Mouse (Mus musculus): ENCODE results near the gene Rad51c. TPM values are rescaled to one million over a fixed set of nuclear protein-coding genes. Genes with fewer than 3 reads are reported as not detected.
"Not testable (repeated sequence)": the region's sequence is repeated elsewhere in the genome, so short reads cannot be mapped to it uniquely, and the experiment has no call there.

Gene Rad51c
- polyA plus RNA-seq (2011; ENCODE audit: insufficient read depth, insufficient read length, low read depth, missing spikeins) = 30.9 and 31.0 TPM in 2 replicates

- Histone ChIP-seq H3K9me3 (replicated peaks; ENCODE audit: control insufficient read depth, insufficient read depth, low read length, poor library complexity, severe bottlenecking) (no peaks in the 10 kb centered on the region), H3K27me3 (ENCODE audit: control insufficient read depth, insufficient read depth, low read length, poor library complexity, severe bottlenecking) (no peaks in the 10 kb centered on the region), H3K4me1 (ENCODE audit: control insufficient read depth, insufficient read depth, low read length) (no peaks in the 10 kb centered on the region), H3K9ac (ENCODE audit: low read depth, poor library complexity, severe bottlenecking) (peak within 1 kb of the TSS; percentile 95), H3K27ac (ENCODE audit: insufficient read depth, low read length) (peak within 1 kb of the TSS; percentile 93), H3K36me3 (ENCODE audit: control insufficient read depth, insufficient read depth, low read length, poor library complexity, severe bottlenecking) (no peaks in the 10 kb centered on the region), H3K4me3 (ENCODE audit: low read depth, low read length) (peak within 1 kb of the TSS; percentile 95)
- TF ChIP-seq POLR2A (IDR thresholded peaks at IDR 0.05; ENCODE audit: insufficient read depth, low read length) (peak; percentile 31), CTCF (IDR thresholded peaks at IDR 0.05; ENCODE audit: low read depth, low read length) (no peak)
Measured at GRCm38 (mm10) chr11:87404876-87405275, at the start of gene Rad51c, which contains the start of gene Tex14. Gene Rad51c (minus strand): TSS chr11:87404954. Gene Tex14 (plus strand): TSS chr11:87405065.

GRCm38 (mm10) chr11:87454035-87454690 is 49.4 kb upstream of the Rad51c start:
- H3K36me3 ChIP-seq (ENCODE audit: control insufficient read depth, insufficient read depth, low read length, poor library complexity, severe bottlenecking) = no peaks in the 10 kb centered on the region
- no peak overlapping the region for H3K4me3 ChIP-seq (ENCODE audit: low read depth, low read length)
- no peaks in the 10 kb centered on the region for H3K9me3 ChIP-seq (replicated peaks; ENCODE audit: control insufficient read depth, insufficient read depth, low read length, poor library complexity, severe bottlenecking)
- no peaks in the 10 kb centered on the region for H3K4me1 ChIP-seq (ENCODE audit: control insufficient read depth, insufficient read depth, low read length)
- no peak for TF ChIP-seq CTCF (IDR thresholded peaks at IDR 0.05; ENCODE audit: low read depth, low read length)
- TF ChIP-seq POLR2A (IDR thresholded peaks at IDR 0.05; ENCODE audit: insufficient read depth, low read length) = no peak
- no peak for TF ChIP-seq EP300 (IDR thresholded peaks at IDR 0.05; ENCODE audit: insufficient read depth, low read depth, low read length)
- peak overlapping the region; percentile 95 for H3K27ac ChIP-seq (ENCODE audit: insufficient read depth, low read length)
- no peak overlapping the region for H3K9ac ChIP-seq (ENCODE audit: low read depth, poor library complexity, severe bottlenecking)
- H3K27me3 ChIP-seq (ENCODE audit: control insufficient read depth, insufficient read depth, low read length, poor library complexity, severe bottlenecking) = no peaks in the 10 kb centered on the region

DNA sequence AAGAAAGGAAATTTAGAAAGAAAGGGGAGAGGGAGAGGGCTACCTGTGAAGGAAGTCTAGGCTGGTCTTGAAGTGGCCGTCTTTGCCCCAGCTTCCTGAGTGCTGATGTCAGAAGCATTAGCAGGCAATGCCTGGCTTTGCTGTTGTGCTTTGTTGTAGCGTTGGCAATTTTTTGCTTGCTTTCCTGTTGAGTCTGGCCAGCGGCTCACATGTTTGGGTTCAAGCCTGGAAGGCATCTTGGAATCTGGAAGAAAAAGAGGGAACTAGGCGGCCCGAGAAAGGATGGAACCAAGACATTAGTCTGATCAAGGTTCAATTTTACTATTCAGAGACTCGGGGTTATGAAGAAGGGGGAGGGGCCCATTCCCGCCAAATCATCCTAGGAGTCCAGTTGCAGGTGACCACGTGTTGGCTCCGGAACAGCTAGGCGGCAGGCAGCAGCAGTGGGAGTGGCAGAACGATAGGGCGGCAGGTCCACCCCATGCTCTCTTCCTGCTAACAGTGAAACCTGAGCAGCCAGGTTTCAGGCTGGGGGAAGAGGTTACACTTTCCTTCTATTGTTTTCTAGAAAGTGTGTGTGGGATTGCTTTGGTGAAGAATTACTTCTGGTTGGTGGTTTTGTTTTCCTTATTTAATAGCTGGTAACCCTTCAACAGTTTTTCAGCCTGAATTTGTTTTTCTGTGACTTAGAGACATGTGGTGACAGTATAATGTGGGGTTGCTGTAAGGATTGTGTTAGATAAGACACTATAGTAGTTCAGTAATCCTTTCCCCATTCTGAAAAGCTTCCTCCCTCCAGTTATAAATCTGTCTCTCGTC is 48.7 kb upstream of the Rad51c start:
- peak overlapping the region; percentile 46 for H3K9ac ChIP-seq (ENCODE audit: low read depth, poor library complexity, severe bottlenecking)

GRCm38 (mm10) chr11:87452779-87453178 is 48.0 kb upstream of the Rad51c start:
- not testable (repeated sequence) for H3K9me3 ChIP-seq (replicated peaks; ENCODE audit: control insufficient read depth, insufficient read depth, low read length, poor library complexity, severe bottlenecking); H3K4me1 ChIP-seq (ENCODE audit: control insufficient read depth, insufficient read depth, low read length); H3K4me3 ChIP-seq (ENCODE audit: low read depth, low read length); H3K27me3 ChIP-seq (ENCODE audit: control insufficient read depth, insufficient read depth, low read length, poor library complexity, severe bottlenecking); H3K36me3 ChIP-seq (ENCODE audit: control insufficient read depth, insufficient read depth, low read length, poor library complexity, severe bottlenecking)
- Histone ChIP-seq H3K9ac (ENCODE audit: low read depth, poor library complexity, severe bottlenecking) (peak overlapping the region; percentile 46), H3K27ac (ENCODE audit: insufficient read depth, low read length) (peak overlapping the region; percentile 83)

More for the DNA sequence above, 48.7 kb upstream of the Rad51c start:
- no peaks in the 10 kb centered on the region for H3K36me3 ChIP-seq (ENCODE audit: control insufficient read depth, insufficient read depth, low read length, poor library complexity, severe bottlenecking)
- H3K4me1 ChIP-seq (ENCODE audit: control insufficient read depth, insufficient read depth, low read length) = no peaks in the 10 kb centered on the region
- no peaks in the 10 kb centered on the region for H3K27me3 ChIP-seq (ENCODE audit: control insufficient read depth, insufficient read depth, low read length, poor library complexity, severe bottlenecking)
- peak overlapping the region; percentile 95 for H3K27ac ChIP-seq (ENCODE audit: insufficient read depth, low read length)
- peak overlapping the region; percentile 31 for H3K4me3 ChIP-seq (ENCODE audit: low read depth, low read length)
- no peak for TF ChIP-seq CTCF (IDR thresholded peaks at IDR 0.05; ENCODE audit: low read depth, low read length)
- peak; percentile 29 for TF ChIP-seq POLR2A (IDR thresholded peaks at IDR 0.05; ENCODE audit: insufficient read depth, low read length)
- TF ChIP-seq EP300 (IDR thresholded peaks at IDR 0.05; ENCODE audit: insufficient read depth, low read depth, low read length) = 0 out of 2 replicates have a peak, but pooled peaks have one; percentile 36
- H3K9me3 ChIP-seq (replicated peaks; ENCODE audit: control insufficient read depth, insufficient read depth, low read length, poor library complexity, severe bottlenecking) = no peaks in the 10 kb centered on the region

DNA sequence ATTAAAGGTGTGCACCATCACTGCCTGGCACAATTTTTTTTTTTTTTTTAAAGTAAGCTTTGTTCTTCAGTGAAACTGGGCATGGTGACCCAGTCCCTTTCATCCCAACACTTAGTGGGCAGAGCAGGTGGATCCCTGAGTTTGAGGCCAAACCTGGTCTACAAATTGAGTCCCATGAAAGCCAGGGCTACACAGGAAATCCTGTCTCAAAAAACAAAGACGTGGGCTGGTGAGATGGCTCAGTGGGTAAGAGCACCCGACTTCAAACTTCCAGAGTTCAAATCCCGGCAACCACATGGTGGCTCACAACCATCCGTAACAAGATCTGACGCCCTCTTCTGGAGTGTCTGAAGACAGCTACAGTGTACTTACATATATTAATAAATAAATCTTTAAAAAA is 45.1 kb upstream of the Rad51c start:
- H3K27me3 ChIP-seq (ENCODE audit: control insufficient read depth, insufficient read depth, low read length, poor library complexity, severe bottlenecking); H3K27ac ChIP-seq (ENCODE audit: insufficient read depth, low read length); H3K4me3 ChIP-seq (ENCODE audit: low read depth, low read length); H3K9me3 ChIP-seq (replicated peaks; ENCODE audit: control insufficient read depth, insufficient read depth, low read length, poor library complexity, severe bottlenecking); H3K9ac ChIP-seq (ENCODE audit: low read depth, poor library complexity, severe bottlenecking); H3K36me3 ChIP-seq (ENCODE audit: control insufficient read depth, insufficient read depth, low read length, poor library complexity, severe bottlenecking); H3K4me1 ChIP-seq (ENCODE audit: control insufficient read depth, insufficient read depth, low read length): not testable (repeated sequence)

GRCm38 (mm10) chr11:87449200-87449547 is 44.4 kb upstream of the Rad51c start:
- no peak overlapping the region for H3K4me3 ChIP-seq (ENCODE audit: low read depth, low read length)
- H3K27me3 ChIP-seq (ENCODE audit: control insufficient read depth, insufficient read depth, low read length, poor library complexity, severe bottlenecking) = no peaks in the 10 kb centered on the region
- H3K36me3 ChIP-seq (ENCODE audit: control insufficient read depth, insufficient read depth, low read length, poor library complexity, severe bottlenecking) = no peaks in the 10 kb centered on the region
- H3K9ac ChIP-seq (ENCODE audit: low read depth, poor library complexity, severe bottlenecking) = peak overlapping the region; percentile 37; the same call in 1 of the 2 replicates
- peak overlapping the region; percentile 41; the same call in 1 of the 2 replicates for H3K27ac ChIP-seq (ENCODE audit: insufficient read depth, low read length)
- H3K9me3 ChIP-seq (replicated peaks; ENCODE audit: control insufficient read depth, insufficient read depth, low read length, poor library complexity, severe bottlenecking) = no peaks in the 10 kb centered on the region
- TF ChIP-seq POLR2A (IDR thresholded peaks at IDR 0.05; ENCODE audit: insufficient read depth, low read length) (no peak), EP300 (IDR thresholded peaks at IDR 0.05; ENCODE audit: insufficient read depth, low read depth, low read length) (no peak), CTCF (IDR thresholded peaks at IDR 0.05; ENCODE audit: low read depth, low read length) (no peak)
- H3K4me1 ChIP-seq (ENCODE audit: control insufficient read depth, insufficient read depth, low read length) = no peaks in the 10 kb centered on the region

- H3K4me1 ChIP-seq (ENCODE audit: control insufficient read depth, insufficient read depth, low read length); H3K27me3 ChIP-seq (ENCODE audit: control insufficient read depth, insufficient read depth, low read length, poor library complexity, severe bottlenecking); H3K9me3 ChIP-seq (replicated peaks; ENCODE audit: control insufficient read depth, insufficient read depth, low read length, poor library complexity, severe bottlenecking); H3K36me3 ChIP-seq (ENCODE audit: control insufficient read depth, insufficient read depth, low read length, poor library complexity, severe bottlenecking): not testable (repeated sequence)
- peak overlapping the region; percentile 41; the same call in 1 of the 2 replicates for H3K27ac ChIP-seq (ENCODE audit: insufficient read depth, low read length)
- peak overlapping the region; percentile 37; the same call in 1 of the 2 replicates for H3K9ac ChIP-seq (ENCODE audit: low read depth, poor library complexity, severe bottlenecking)
- peak overlapping the region; percentile 14; the same call in 1 of the 2 replicates for H3K4me3 ChIP-seq (ENCODE audit: low read depth, low read length)
Measured at GRCm38 (mm10) chr11:87448476-87449199, 43.9 kb upstream of the Rad51c start.

DNA sequence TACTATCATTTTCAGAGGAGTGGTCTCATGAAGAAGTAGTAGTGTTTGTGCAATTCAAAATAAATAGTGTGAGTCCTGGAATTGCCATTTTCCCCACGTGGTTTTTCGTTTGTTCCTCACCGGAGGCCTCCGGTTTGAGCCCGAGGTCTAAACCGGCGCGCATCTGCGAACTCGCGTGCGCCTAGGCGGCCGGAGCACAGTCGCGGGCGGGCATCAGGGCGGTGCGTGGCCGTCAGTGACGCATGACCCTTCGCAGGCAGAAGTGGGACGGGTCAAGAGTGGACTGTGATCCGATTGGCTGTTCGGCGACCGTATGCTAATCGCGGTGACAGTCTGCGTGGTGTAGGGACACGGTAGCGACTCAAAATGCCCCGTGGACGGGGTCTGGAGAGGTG is 43.3 kb upstream of the Rad51c start:
- not testable (repeated sequence) for H3K27me3 ChIP-seq (ENCODE audit: control insufficient read depth, insufficient read depth, low read length, poor library complexity, severe bottlenecking); H3K36me3 ChIP-seq (ENCODE audit: control insufficient read depth, insufficient read depth, low read length, poor library complexity, severe bottlenecking); H3K27ac ChIP-seq (ENCODE audit: insufficient read depth, low read length); H3K4me1 ChIP-seq (ENCODE audit: control insufficient read depth, insufficient read depth, low read length); H3K9me3 ChIP-seq (replicated peaks; ENCODE audit: control insufficient read depth, insufficient read depth, low read length, poor library complexity, severe bottlenecking)
- H3K4me3 ChIP-seq (ENCODE audit: low read depth, low read length) = peak overlapping the region; percentile 21; the same call in 1 of the 2 replicates
- H3K9ac ChIP-seq (ENCODE audit: low read depth, poor library complexity, severe bottlenecking) = peak overlapping the region; percentile 53
